Mouse (Mus musculus): ENCODE results near the gene Zfp865. TPM values are rescaled to one million over a fixed set of nuclear protein-coding genes. Genes with fewer than 3 reads are reported as not detected.
"Not testable (repeated sequence)": the region's sequence is repeated elsewhere in the genome, so short reads cannot be mapped to it uniquely, and the experiment has no call there.

The Zfp865 gene
- polyA plus RNA-seq, 1 experiment from 2014 or later = 1.4 TPM

- peaks cover 11% of the 10 kb centered on the region for H3K36me3 ChIP-seq
- ATAC-seq (ENCODE audit: low read depth) = peak; percentile 69
- 9% methylated on average over 14 of the region's 26 CpGs for WGBS (ENCODE audit: insufficient replicate concordance)
- peak within 1 kb of the TSS; percentile 65 for H3K9ac ChIP-seq
- peaks cover 49% of the 10 kb centered on the region for H3K27me3 ChIP-seq
- no peak for DNase-seq
- no peaks in the 10 kb centered on the region for H3K9me3 ChIP-seq (replicated peaks)
- 0 out of 2 replicates have a peak within 1 kb of the TSS, but pooled peaks have one; percentile 13 for H3K27ac ChIP-seq
- peaks cover 7% of the 10 kb centered on the region; the same call in 1 of the 2 replicates for H3K4me1 ChIP-seq (replicated peaks)
- peak within 1 kb of the TSS; percentile 57 for H3K4me3 ChIP-seq (replicated peaks)
- peak within 1 kb of the TSS; percentile 60 for H3K4me2 ChIP-seq
Observed at GRCm38 (mm10) chr7:4996003-4996895, 23.9 kb upstream of the Zfp865 start, which contains the start of gene Zfp579. Gene Zfp579 (minus strand): TSS chr7:4996158.

GRCm38 (mm10) chr7:4996934-4997333 lies 23.2 kb upstream of the Zfp865 start:
- H3K9me3 ChIP-seq (replicated peaks) = no peaks in the 10 kb centered on the region
- peak overlapping the region; percentile 60 for H3K4me2 ChIP-seq
- peaks cover 7% of the 10 kb centered on the region; the same call in 1 of the 2 replicates for H3K4me1 ChIP-seq (replicated peaks)
- 59% methylated on average over 8 of the region's 8 CpGs for WGBS (ENCODE audit: insufficient replicate concordance)
- H3K27me3 ChIP-seq = peaks cover 49% of the 10 kb centered on the region
- ATAC-seq (ENCODE audit: low read depth) (no peak), DNase-seq (no peak)
- H3K27ac ChIP-seq = no peak overlapping the region
- peaks cover 11% of the 10 kb centered on the region for H3K36me3 ChIP-seq
- no peak overlapping the region for H3K4me3 ChIP-seq (replicated peaks)
- H3K9ac ChIP-seq = no peak overlapping the region

GRCm38 (mm10) chr7:4999876-5000275 lies 20.3 kb upstream of the Zfp865 start:
- ATAC-seq (ENCODE audit: low read depth) (no peak), DNase-seq (no peak)
- Histone ChIP-seq H3K4me3 (replicated peaks) (no peak overlapping the region), H3K4me2 (no peak overlapping the region), H3K9ac (no peak overlapping the region), H3K27me3 (peaks cover 21% of the 10 kb centered on the region), H3K36me3 (no peaks in the 10 kb centered on the region), H3K27ac (no peak overlapping the region), H3K4me1 (replicated peaks) (peaks cover 7% of the 10 kb centered on the region; the same call in 1 of the 2 replicates), H3K9me3 (replicated peaks) (peaks cover 4% of the 10 kb centered on the region; the same call in 1 of the 2 replicates)
- WGBS (ENCODE audit: insufficient replicate concordance) = 48% methylated on average over 2 of the region's 2 CpGs

GRCm38 (mm10) chr7:5002876-5003275 lies 17.3 kb upstream of the Zfp865 start:
- H3K9me3 ChIP-seq (replicated peaks); H3K4me3 ChIP-seq (replicated peaks); H3K27ac ChIP-seq; H3K27me3 ChIP-seq; ATAC-seq (ENCODE audit: low read depth); DNase-seq; H3K9ac ChIP-seq; H3K4me1 ChIP-seq (replicated peaks); H3K4me2 ChIP-seq: not testable (repeated sequence)
- 65% methylated on average over 8 of the region's 8 CpGs for WGBS (ENCODE audit: insufficient replicate concordance)
- peaks cover 16% of the 10 kb centered on the region for H3K36me3 ChIP-seq

DNA sequence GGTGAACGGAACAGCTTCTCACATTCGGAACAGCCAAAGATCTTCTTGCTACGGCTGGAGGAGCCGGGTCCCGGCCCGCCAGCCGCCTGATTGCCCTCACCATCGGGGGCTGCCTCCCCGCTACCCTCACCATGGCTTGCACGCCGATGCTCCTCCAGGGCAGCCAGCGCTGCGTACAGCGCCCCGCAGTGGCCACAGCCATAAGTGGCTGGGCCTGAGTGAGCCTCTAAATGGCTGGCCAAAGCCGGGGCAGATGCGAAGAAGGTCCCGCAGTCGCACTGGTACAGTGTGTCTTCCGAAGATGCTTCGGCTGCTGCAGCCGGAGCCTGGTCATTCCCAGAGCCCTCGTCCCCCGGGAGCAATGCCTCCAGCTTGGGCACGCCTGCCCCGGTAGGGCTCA lies 11.9 kb upstream of the Zfp865 start:
- Histone ChIP-seq H3K27ac (no peak overlapping the region), H3K4me1 (replicated peaks) (peaks cover 8% of the 10 kb centered on the region), H3K27me3 (no peaks in the 10 kb centered on the region), H3K4me2 (no peak overlapping the region), H3K36me3 (peaks cover 68% of the 10 kb centered on the region), H3K9me3 (replicated peaks) (no peaks in the 10 kb centered on the region), H3K4me3 (replicated peaks) (no peak overlapping the region), H3K9ac (no peak overlapping the region)
- WGBS (ENCODE audit: insufficient replicate concordance) = 90% methylated on average over 26 of the region's 26 CpGs
- DNase-seq (no peak), ATAC-seq (ENCODE audit: low read depth) (no peak)

DNA sequence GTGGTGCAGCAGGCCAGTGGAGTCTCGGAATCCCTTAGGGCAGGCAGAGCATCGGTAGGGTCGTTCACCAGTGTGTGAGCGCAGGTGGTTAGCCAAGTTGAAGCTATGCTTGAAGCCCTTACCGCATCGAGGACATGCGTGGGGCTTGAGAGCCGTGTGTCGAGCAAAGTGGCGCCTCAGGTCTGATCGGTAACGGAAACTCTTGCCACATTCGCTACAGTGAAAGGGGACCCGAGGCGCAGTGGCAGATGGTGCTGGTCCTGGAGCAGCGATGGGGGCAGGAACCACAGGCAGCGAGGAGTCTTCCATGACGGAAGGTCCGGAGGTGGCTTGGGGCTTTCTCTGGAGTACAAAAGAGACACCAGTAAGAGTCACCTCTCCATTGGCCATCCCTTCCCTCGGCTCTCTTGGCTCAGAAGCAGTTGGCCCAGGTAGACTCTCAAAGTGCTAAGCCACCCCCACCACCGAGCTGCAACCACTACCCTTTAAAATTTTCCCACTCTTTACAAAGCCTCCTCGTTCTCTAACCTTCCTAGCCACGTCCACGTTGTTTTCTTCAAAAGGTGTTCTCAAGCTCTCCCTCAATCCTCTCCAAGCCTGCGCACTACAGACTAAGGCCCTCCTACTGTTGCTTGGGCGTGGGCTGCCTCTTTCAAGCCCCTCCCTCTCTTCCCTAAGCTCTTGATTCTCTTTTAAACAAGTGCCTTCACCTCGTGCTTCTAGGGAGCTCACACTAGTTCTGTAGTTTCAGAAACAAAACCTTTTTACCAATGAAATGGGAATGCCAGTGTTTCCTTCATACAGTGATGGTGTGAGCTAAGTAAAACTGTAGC lies 7.3 kb upstream of the Zfp865 start:
- WGBS (ENCODE audit: insufficient replicate concordance) = 81% methylated on average over 27 of the region's 27 CpGs
- Histone ChIP-seq H3K27me3 (no peaks in the 10 kb centered on the region), H3K4me3 (replicated peaks) (peak overlapping the region; percentile 80; the same call in 1 of the 2 replicates), H3K9ac (peak overlapping the region; percentile 50), H3K9me3 (replicated peaks) (peaks cover 4% of the 10 kb centered on the region; the same call in 1 of the 2 replicates), H3K4me1 (replicated peaks) (peaks cover 29% of the 10 kb centered on the region), H3K36me3 (peaks cover 63% of the 10 kb centered on the region), H3K27ac (peak overlapping the region; percentile 98; the same call in 1 of the 2 replicates), H3K4me2 (peak overlapping the region; percentile 88)
- DNase-seq (no peak), ATAC-seq (ENCODE audit: low read depth) (no peak)

- H3K9me3 ChIP-seq (replicated peaks) = peaks cover 4% of the 10 kb centered on the region; the same call in 1 of the 2 replicates
- under 1% methylated on average over 42 of the region's 42 CpGs for WGBS (ENCODE audit: insufficient replicate concordance)
- DNase-seq (peak; percentile 93), ATAC-seq (ENCODE audit: low read depth) (peak; percentile 74)
- peak within 1 kb of the TSS; percentile 98 for H3K27ac ChIP-seq
- H3K9ac ChIP-seq = peak within 1 kb of the TSS; percentile 85
- peak within 1 kb of the TSS; percentile 88 for H3K4me2 ChIP-seq
- H3K4me1 ChIP-seq (replicated peaks) = peaks cover 39% of the 10 kb centered on the region
- H3K36me3 ChIP-seq = peaks cover 52% of the 10 kb centered on the region
- H3K27me3 ChIP-seq = no peaks in the 10 kb centered on the region
- peak within 1 kb of the TSS; percentile 80 for H3K4me3 ChIP-seq (replicated peaks)
Observed at GRCm38 (mm10) chr7:5014251-5015117, 5.7 kb upstream of the Zfp865 start, which contains the start of the genes Zfp524 and Fiz1. Gene Zfp524 (plus strand): TSS chr7:5014415. Gene Fiz1 (minus strand): TSS chr7:5014697.

- WGBS (ENCODE audit: insufficient replicate concordance) = under 1% methylated on average over 71 of the region's 76 CpGs
- H3K4me2 ChIP-seq = peak within 1 kb of the TSS; percentile 88
- DNase-seq = peak; percentile 85
Observed at GRCm38 (mm10) chr7:5015118-5016001, 4.8 kb upstream of the Zfp865 start, which contains the start of gene Gm44973. Gene Gm44973 (plus strand): TSS chr7:5015496.

DNA sequence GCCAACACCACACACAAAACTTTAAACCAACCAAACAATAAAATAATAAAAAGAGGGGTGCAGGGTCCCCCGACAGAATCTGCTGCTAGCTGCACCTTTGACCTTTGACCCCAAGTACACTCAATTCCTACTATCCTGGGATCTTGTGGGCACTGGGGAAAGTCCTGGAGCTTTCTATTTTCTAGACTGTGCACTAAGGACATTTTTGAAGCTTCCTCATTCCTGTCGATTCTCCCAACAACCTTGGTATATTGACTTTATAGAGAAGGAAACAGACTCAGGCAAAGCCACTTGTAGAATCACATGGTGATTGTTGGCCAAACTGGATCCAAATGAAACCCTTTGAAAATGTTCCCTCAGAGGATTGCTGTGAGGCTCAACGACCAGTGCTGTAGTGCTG lies 4.1 kb upstream of the Zfp865 start:
- Histone ChIP-seq H3K4me1 (replicated peaks) (peaks cover 46% of the 10 kb centered on the region), H3K9ac (peak overlapping the region; percentile 85), H3K27me3 (no peaks in the 10 kb centered on the region), H3K4me3 (replicated peaks) (peak overlapping the region; percentile 80), H3K36me3 (peaks cover 36% of the 10 kb centered on the region), H3K9me3 (replicated peaks) (peaks cover 4% of the 10 kb centered on the region; the same call in 1 of the 2 replicates), H3K27ac (peak overlapping the region; percentile 98), H3K4me2 (peak overlapping the region; percentile 88)
- WGBS (ENCODE audit: insufficient replicate concordance) = 43% methylated on average over 3 of the region's 3 CpGs
- ATAC-seq (ENCODE audit: low read depth) = no peak
- no peak for DNase-seq

More at GRCm38 (mm10) chr7:5015118-5016001, 4.8 kb upstream of the Zfp865 start, which contains the start of gene Gm44973:
- peak within 1 kb of the TSS; percentile 85 for H3K9ac ChIP-seq
- peak; percentile 74 for ATAC-seq (ENCODE audit: low read depth)
- H3K4me3 ChIP-seq (replicated peaks) = peak within 1 kb of the TSS; percentile 80
- H3K4me1 ChIP-seq (replicated peaks) = peaks cover 41% of the 10 kb centered on the region
- no peaks in the 10 kb centered on the region for H3K27me3 ChIP-seq
- H3K36me3 ChIP-seq = peaks cover 43% of the 10 kb centered on the region
- H3K27ac ChIP-seq = peak within 1 kb of the TSS; percentile 98
- H3K9me3 ChIP-seq (replicated peaks) = peaks cover 4% of the 10 kb centered on the region; the same call in 1 of the 2 replicates

All from liver, embryonic 13.5 days (tissue).